Mouse (Mus musculus): ENCODE results near the gene Odf3b.

DNA sequence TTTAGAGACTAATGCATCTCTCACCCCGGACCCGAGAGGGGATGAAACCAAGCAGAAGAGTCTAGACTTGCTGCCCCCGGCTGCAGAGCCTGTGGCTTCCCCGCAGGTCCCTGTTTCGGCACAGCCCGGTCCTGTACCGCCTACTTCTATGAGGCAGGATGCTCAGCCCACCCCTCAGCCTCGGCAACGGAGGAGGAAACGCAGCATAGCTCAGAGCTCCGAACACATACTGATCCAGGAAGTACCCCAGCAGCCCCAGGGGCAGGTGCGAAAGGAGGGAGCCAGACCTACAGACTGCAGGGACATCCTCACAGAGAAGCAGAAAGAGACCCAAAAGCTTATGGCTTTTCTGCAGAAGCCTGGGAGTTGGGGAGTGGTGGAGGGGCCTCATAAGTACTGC is 8.0 kb upstream of the Odf3b start:
- TF ChIP-seq GATA1 (IDR thresholded peaks at IDR 0.05; ENCODE audit: borderline replicate concordance, low read length): no peak
- TF ChIP-seq FLI1 (IDR thresholded peaks at IDR 0.05; ENCODE audit: low read length): no peak
